Mouse (Mus musculus) intestine, embryonic 16.5 days (tissue): ENCODE results near the gene Pwwp2a. TPM values are rescaled to one million over a fixed set of nuclear protein-coding genes. Genes with fewer than 3 reads are reported as not detected.

Source experiments
- ATAC-seq: fragments of 200-750 bp; cut with Nextera tagmentation; 2 replicates; pipeline ENCODE4 v1.8.0; 2017; ENCODE audit warnings: moderate TSS enrichment, moderate library complexity
- H3K27ac ChIP-seq: fragments of 300-500 bp; sonication (generic); 2 replicates; pipeline ENCODE4 v1.5.1; 2014; ENCODE audit warnings: mild to moderate bottlenecking, low read length
- H3K27me3 ChIP-seq: fragments of 300-500 bp; sonication (generic); replicated peaks from 2 replicates; pipeline ENCODE4 v1.6.1; 2014; ENCODE audit warnings: low read length, control low read depth, mixed read lengths; ENCODE audit not compliant: control insufficient read depth, insufficient read depth
- H3K36me3 ChIP-seq: fragments of 300-500 bp; sonication (generic); 2 replicates; pipeline ENCODE4 v1.6.1; 2014; ENCODE audit warnings: low read length, control low read depth; ENCODE audit not compliant: control insufficient read depth, insufficient read depth
- H3K4me1 ChIP-seq: fragments of 300-500 bp; sonication (generic); 2 replicates; pipeline ENCODE4 v1.6.1; 2014; ENCODE audit warnings: low read length, control low read depth, mixed read lengths; ENCODE audit not compliant: control insufficient read depth, insufficient read depth
- H3K4me2 ChIP-seq: fragments of 300-500 bp; sonication (generic); 2 replicates; pipeline ENCODE4 v1.6.1; 2014; ENCODE audit warnings: low read depth, low read length, control low read depth
- H3K4me3 ChIP-seq: fragments of 300-500 bp; sonication (generic); 2 replicates; pipeline ENCODE4 v1.5.1; 2014; ENCODE audit warnings: mild to moderate bottlenecking, low read length
- H3K9ac ChIP-seq: fragments of 300-500 bp; sonication (generic); 2 replicates; pipeline ENCODE4 v1.6.1; 2014; ENCODE audit warnings: low read depth, low read length
- H3K9me3 ChIP-seq: fragments of 300-500 bp; sonication (generic); 2 replicates; pipeline ENCODE4 v1.6.1; 2016; ENCODE audit warnings: low read length, control low read depth; ENCODE audit not compliant: control insufficient read depth
- WGBS: fragments of 180-500 bp; shearing (Covaris S2); extraction: QIAGEN DNeasy Blood & Tissue Kit; methylation state at CpG from one replicate; pipeline ENCODE4 v1.1.7; 2014; 5-methylcytosine and 5-hydroxymethylcytosine counted together
- polyA plus RNA-seq: library from polyadenylated mRNA; unstranded; fragments of >200 nt; fragmentation: Nextera tagmentation; extraction: Ambion mirVana; gene quantifications from 2 replicates; pipeline ENCODE4 v1.2.1, GENCODE M21; 2015

Gene Pwwp2a
- polyA plus RNA-seq, 1 experiment from 2014 or later, result 7.6 TPM

DNA sequence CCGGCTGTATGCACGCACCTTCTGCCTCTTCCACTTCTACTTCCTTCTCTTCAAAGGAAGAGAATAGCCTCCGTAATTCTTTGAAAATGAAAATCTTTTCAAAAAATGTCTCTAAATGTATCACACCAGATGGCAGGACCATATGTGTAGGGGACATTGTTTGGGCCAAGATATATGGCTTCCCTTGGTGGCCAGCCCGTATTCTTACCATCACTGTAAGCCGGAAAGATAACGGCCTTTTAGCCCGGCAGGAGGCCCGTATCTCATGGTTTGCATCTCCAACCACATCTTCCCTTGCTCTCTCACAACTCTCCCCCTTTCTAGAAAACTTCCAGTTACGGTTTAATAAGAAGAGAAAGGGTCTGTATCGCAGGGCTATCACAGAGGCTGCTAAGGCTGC, 24.0 kb downstream of the Pwwp2a start:
- Histone ChIP-seq H3K36me3 (peaks cover 12% of the 10 kb centered on the region), H3K27me3 (no peaks in the 10 kb centered on the region), H3K4me1 (no peaks in the 10 kb centered on the region), H3K9ac (no peak overlapping the region), H3K27ac (no peak overlapping the region), H3K4me2 (no peak overlapping the region), H3K9me3 (no peaks in the 10 kb centered on the region), H3K4me3 (no peak overlapping the region)
- no peak for ATAC-seq
- 92% methylated on average over 10 of the region's 10 CpGs for WGBS

DNA sequence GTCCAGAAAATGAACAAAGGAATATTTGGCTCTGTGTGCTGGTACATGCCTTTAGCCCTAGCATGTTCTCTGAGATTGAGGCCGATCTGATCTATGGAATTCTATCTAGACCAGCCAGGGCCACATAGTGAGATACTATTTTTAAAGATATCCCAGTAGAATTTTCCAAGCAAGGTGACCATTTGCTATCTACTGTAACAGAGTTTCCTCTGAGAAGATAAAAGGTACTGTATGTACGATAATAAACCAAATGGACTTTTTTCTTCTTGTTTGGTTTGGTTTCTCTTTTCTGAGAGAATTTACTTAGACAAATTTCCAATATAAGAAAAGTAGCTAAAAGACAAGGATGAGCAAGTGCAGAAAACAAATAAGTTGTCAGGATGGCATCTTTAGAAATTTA, 26.6 kb downstream of the Pwwp2a start:
- H3K27ac ChIP-seq, result no peak overlapping the region
- peaks cover 12% of the 10 kb centered on the region for H3K36me3 ChIP-seq
- ATAC-seq, result no peak

DNA sequence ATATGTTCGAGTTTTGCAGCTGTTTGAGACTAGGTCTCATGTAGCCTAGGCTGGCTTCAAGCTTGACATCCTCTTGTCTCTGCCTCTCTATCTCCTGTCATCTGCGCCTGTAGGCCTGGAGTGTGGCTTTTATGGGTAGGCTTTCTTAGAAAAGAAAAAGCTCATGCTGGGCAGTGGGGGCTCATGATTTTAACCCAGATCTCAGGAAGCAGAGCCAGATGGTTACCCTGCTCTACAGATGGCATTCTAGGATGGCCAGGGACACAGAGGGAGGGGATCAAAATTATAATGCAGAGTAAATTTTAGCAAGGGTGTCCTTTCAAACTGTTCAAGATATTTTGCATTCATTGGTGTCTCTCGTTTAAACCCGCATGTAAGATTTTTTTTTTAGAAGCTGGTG, 30.4 kb downstream of the Pwwp2a start:
- no peak overlapping the region for H3K27ac ChIP-seq
- no peaks in the 10 kb centered on the region for H3K27me3 ChIP-seq
- no peak overlapping the region for H3K9ac ChIP-seq
- no peak overlapping the region for H3K4me2 ChIP-seq
- no peaks in the 10 kb centered on the region for H3K4me1 ChIP-seq
- ATAC-seq, result no peak
- H3K36me3 ChIP-seq, result no peaks in the 10 kb centered on the region
- WGBS, result 95% methylated on average over 4 of the region's 4 CpGs
- no peaks in the 10 kb centered on the region for H3K9me3 ChIP-seq
- no peak overlapping the region for H3K4me3 ChIP-seq

More for the DNA sequence above, 26.6 kb downstream of the Pwwp2a start:
- WGBS, result 94% methylated on average over 2 of the region's 2 CpGs
- no peak overlapping the region for H3K4me2 ChIP-seq
- H3K9ac ChIP-seq, result no peak overlapping the region
- no peaks in the 10 kb centered on the region for H3K4me1 ChIP-seq
- H3K4me3 ChIP-seq, result no peak overlapping the region
- H3K27me3 ChIP-seq, result no peaks in the 10 kb centered on the region
- no peaks in the 10 kb centered on the region for H3K9me3 ChIP-seq

GRCm38 (mm10) chr11:43723411-43723810, 41.6 kb downstream of the Pwwp2a start:
- H3K4me3 ChIP-seq, result no peak overlapping the region
- no peak overlapping the region for H3K27ac ChIP-seq
- H3K4me2 ChIP-seq, result no peak overlapping the region
- H3K27me3 ChIP-seq, result no peaks in the 10 kb centered on the region
- no peak overlapping the region for H3K9ac ChIP-seq
- H3K9me3 ChIP-seq, result no peaks in the 10 kb centered on the region
- peaks cover 4% of the 10 kb centered on the region; the same call in 1 of the 2 replicates for H3K36me3 ChIP-seq
- no peaks in the 10 kb centered on the region for H3K4me1 ChIP-seq
- ATAC-seq, result no peak; the same call in 1 of the 2 replicates
- 78% methylated on average over 3 of the region's 3 CpGs for WGBS

- H3K4me2 ChIP-seq, result no peak overlapping the region
- H3K4me1 ChIP-seq, result no peaks in the 10 kb centered on the region
- H3K36me3 ChIP-seq, result no peaks in the 10 kb centered on the region
- H3K9ac ChIP-seq, result no peak overlapping the region
- H3K27me3 ChIP-seq, result no peaks in the 10 kb centered on the region
- WGBS, result 60% methylated on average over 7 of the region's 7 CpGs
- no peak for ATAC-seq
- no peaks in the 10 kb centered on the region for H3K9me3 ChIP-seq
- H3K4me3 ChIP-seq, result no peak overlapping the region
- no peak overlapping the region for H3K27ac ChIP-seq
These were observed 46.0 kb downstream of the Pwwp2a start for GRCm38 (mm10) chr11:43727796-43728195.

- 83% methylated on average over 7 of the region's 7 CpGs for WGBS
- H3K4me1 ChIP-seq, result no peaks in the 10 kb centered on the region
- no peak overlapping the region for H3K9ac ChIP-seq
- H3K27me3 ChIP-seq, result no peaks in the 10 kb centered on the region
- H3K9me3 ChIP-seq, result no peaks in the 10 kb centered on the region
- H3K4me2 ChIP-seq, result no peak overlapping the region
- H3K4me3 ChIP-seq, result no peak overlapping the region
- H3K36me3 ChIP-seq, result peaks cover 2% of the 10 kb centered on the region; the same call in 1 of the 2 replicates
- H3K27ac ChIP-seq, result no peak overlapping the region
- no peak for ATAC-seq
These were observed 47.0 kb downstream of the Pwwp2a start for GRCm38 (mm10) chr11:43728737-43729301.

GRCm38 (mm10) chr11:43747233-43748226, 65.7 kb downstream of the Pwwp2a start, which contains the start of gene Ttc1:
Gene Ttc1 (minus strand): TSS chr11:43748008.
- Histone ChIP-seq H3K27ac (peak within 1 kb of the TSS; percentile 57), H3K9me3 (no peaks in the 10 kb centered on the region), H3K4me1 (0 out of 2 replicates have a peak, but pooled peaks cover 3% of the 10 kb centered on the region), H3K36me3 (no peaks in the 10 kb centered on the region), H3K9ac (peak within 1 kb of the TSS; percentile 83), H3K4me2 (peak within 1 kb of the TSS; percentile 76), H3K27me3 (no peaks in the 10 kb centered on the region), H3K4me3 (peak within 1 kb of the TSS; percentile 84)
- 2% methylated on average over 47 of the region's 47 CpGs for WGBS
- peak; percentile 99 for ATAC-seq

GRCm38 (mm10) chr11:43751542-43751941, 69.7 kb downstream of the Pwwp2a start:
- H3K9ac ChIP-seq, result no peak overlapping the region
- H3K27me3 ChIP-seq, result no peaks in the 10 kb centered on the region
- WGBS, result 70% methylated on average over 2 of the region's 2 CpGs
- H3K4me1 ChIP-seq, result no peaks in the 10 kb centered on the region
- H3K36me3 ChIP-seq, result no peaks in the 10 kb centered on the region
- no peak overlapping the region for H3K4me2 ChIP-seq
- no peak for ATAC-seq
- no peak overlapping the region for H3K27ac ChIP-seq
- no peaks in the 10 kb centered on the region for H3K9me3 ChIP-seq
- H3K4me3 ChIP-seq, result no peak overlapping the region

DNA sequence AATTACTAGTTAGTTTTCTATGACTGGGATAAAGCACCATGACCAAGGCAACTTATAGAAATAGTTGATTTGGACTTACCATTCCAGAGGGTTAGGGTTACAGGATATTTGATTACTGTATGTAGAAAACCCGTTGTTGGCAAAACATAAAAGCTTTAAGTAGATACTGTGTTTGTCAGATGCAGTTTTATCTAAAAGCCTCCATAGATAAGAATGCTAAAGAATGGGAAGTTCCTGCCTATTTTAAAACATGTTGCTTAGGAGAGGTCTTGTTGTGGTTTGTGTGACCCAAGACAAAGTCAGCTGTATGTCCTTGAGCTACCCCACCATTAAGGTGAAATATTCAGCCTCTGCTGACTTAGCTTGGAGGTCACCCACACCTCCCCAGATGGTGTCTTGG, 72.8 kb downstream of the Pwwp2a start:
- WGBS, result 70% methylated on average over 1 of the region's 1 CpGs

More for the DNA sequence above, 72.8 kb downstream of the Pwwp2a start:
- Histone ChIP-seq H3K4me1 (no peaks in the 10 kb centered on the region), H3K4me2 (no peak overlapping the region), H3K36me3 (no peaks in the 10 kb centered on the region), H3K9ac (no peak overlapping the region), H3K9me3 (no peaks in the 10 kb centered on the region), H3K27ac (no peak overlapping the region), H3K4me3 (no peak overlapping the region), H3K27me3 (no peaks in the 10 kb centered on the region)
- no peak for ATAC-seq
